Mouse (Mus musculus) neural tube, embryonic 11.5 days (tissue): ENCODE measurements at regions not wholly inside any gene's neighbourhood (a gene's known extent, or its start where the extent isn't known, plus 50 kb on each side); places are given as distances from the start of the nearest gene placed in this dataset.
A peak's percentile ranks its signal among the peaks of the same experiment; 100 is the strongest.

ENCODE experiments used
- ATAC-seq: fragments of 200-750 bp; cut with Nextera tagmentation; 2 replicates; pipeline ENCODE4 v1.8.0; 2017; ENCODE audit warnings: moderate number of reproducible peaks, mild to moderate bottlenecking, moderate TSS enrichment, moderate library complexity; ENCODE audit not compliant: insufficient read depth, low FRiP score, low TSS enrichment
- DNase-seq: peaks from one replicate; pipeline ENCODE4 v3.0.0-alpha.2; 2015; ENCODE audit warnings: low spot score
- H3K27ac ChIP-seq: fragments of 300-500 bp; sonication (generic); 2 replicates; pipeline ENCODE4 v1.5.1; 2014; ENCODE audit warnings: low read depth, mild to moderate bottlenecking, low read length
- H3K27me3 ChIP-seq: fragments of 300-500 bp; sonication (generic); 2 replicates; pipeline ENCODE4 v1.6.1; 2014; ENCODE audit warnings: mild to moderate bottlenecking, low read length, mixed read lengths; ENCODE audit not compliant: control insufficient read depth, insufficient read depth
- H3K36me3 ChIP-seq: fragments of 300-500 bp; sonication (generic); 2 replicates; pipeline ENCODE4 v1.6.1; 2014; ENCODE audit warnings: mild to moderate bottlenecking, low read length, moderate library complexity, mixed read lengths; ENCODE audit not compliant: control insufficient read depth, insufficient read depth
- H3K4me1 ChIP-seq: fragments of 300-500 bp; sonication (generic); 2 replicates; pipeline ENCODE4 v1.6.1; 2014; ENCODE audit warnings: low read length, mixed read lengths; ENCODE audit not compliant: control insufficient read depth, insufficient read depth
- H3K4me2 ChIP-seq: fragments of 300-500 bp; sonication (generic); 2 replicates; pipeline ENCODE4 v1.6.1; 2014; ENCODE audit warnings: low read depth, mild to moderate bottlenecking, moderate library complexity
- H3K4me3 ChIP-seq: fragments of 300-500 bp; sonication (generic); 2 replicates; pipeline ENCODE4 v1.5.1; 2014; ENCODE audit warnings: low read depth, low read length
- H3K9ac ChIP-seq: fragments of 300-500 bp; sonication (generic); 2 replicates; pipeline ENCODE4 v1.6.1; 2014; ENCODE audit warnings: mild to moderate bottlenecking, low read length
- H3K9me3 ChIP-seq: fragments of 300-500 bp; sonication (generic); 2 replicates; pipeline ENCODE4 v1.6.1; 2016; ENCODE audit warnings: low read length; ENCODE audit not compliant: control insufficient read depth
- WGBS: fragments of 180-500 bp; shearing (Covaris S2); extraction: QIAGEN DNeasy Blood & Tissue Kit; methylation state at CpG from one replicate; pipeline ENCODE4 v1.1.7; 2014; 5-methylcytosine and 5-hydroxymethylcytosine counted together

GRCm38 (mm10) chr2:171633355-171634097 lies 409.7 kb downstream of the Cbln4 start:
- H3K9me3 ChIP-seq, result no peaks in the 10 kb centered on the region
- H3K4me1 ChIP-seq, result no peaks in the 10 kb centered on the region
- no peak overlapping the region for H3K4me3 ChIP-seq
- ATAC-seq (no peak), DNase-seq (no peak)
- H3K27ac ChIP-seq, result no peak overlapping the region
- H3K4me2 ChIP-seq, result no peak overlapping the region
- H3K9ac ChIP-seq, result no peak overlapping the region
- no peaks in the 10 kb centered on the region for H3K27me3 ChIP-seq
- WGBS, result 15% methylated on average over 15 of the region's 15 CpGs
- H3K36me3 ChIP-seq, result no peaks in the 10 kb centered on the region

GRCm38 (mm10) chr2:171630101-171630715 lies 413.1 kb downstream of the Cbln4 start:
- H3K4me2 ChIP-seq, result no peak overlapping the region
- no peaks in the 10 kb centered on the region for H3K27me3 ChIP-seq
- WGBS, result 85% methylated on average over 9 of the region's 9 CpGs
- no peak overlapping the region for H3K27ac ChIP-seq
- no peaks in the 10 kb centered on the region for H3K9me3 ChIP-seq
- no peak for ATAC-seq
- H3K36me3 ChIP-seq, result no peaks in the 10 kb centered on the region
- no peak overlapping the region for H3K9ac ChIP-seq
- no peak for DNase-seq
- H3K4me1 ChIP-seq, result no peaks in the 10 kb centered on the region
- no peak overlapping the region for H3K4me3 ChIP-seq

- Histone ChIP-seq H3K4me3 (no peak overlapping the region), H3K4me2 (no peak overlapping the region), H3K9ac (no peak overlapping the region), H3K27me3 (no peaks in the 10 kb centered on the region), H3K9me3 (no peaks in the 10 kb centered on the region), H3K4me1 (no peaks in the 10 kb centered on the region), H3K36me3 (no peaks in the 10 kb centered on the region), H3K27ac (no peak overlapping the region)
- ATAC-seq, result no peak
- no peak for DNase-seq
- WGBS, result 94% methylated on average over 10 of the region's 10 CpGs
These were observed 414.9 kb downstream of the Cbln4 start for GRCm38 (mm10) chr2:171628182-171628850.

GRCm38 (mm10) chr2:171620668-171621067 lies 422.6 kb downstream of the Cbln4 start:
- Histone ChIP-seq H3K36me3 (no peaks in the 10 kb centered on the region), H3K9ac (no peak overlapping the region), H3K4me3 (no peak overlapping the region), H3K27ac (no peak overlapping the region), H3K4me2 (no peak overlapping the region), H3K27me3 (no peaks in the 10 kb centered on the region), H3K9me3 (no peaks in the 10 kb centered on the region), H3K4me1 (no peaks in the 10 kb centered on the region)
- WGBS, result 69% methylated on average over 5 of the region's 5 CpGs
- ATAC-seq (peak; percentile 48; the same call in 1 of the 2 replicates), DNase-seq (no peak)

GRCm38 (mm10) chr2:171620253-171620652 lies 423.0 kb downstream of the Cbln4 start:
- ATAC-seq (peak; percentile 27; the same call in 1 of the 2 replicates), DNase-seq (peak; percentile 38)
- Histone ChIP-seq H3K27ac (no peak overlapping the region), H3K4me2 (no peak overlapping the region), H3K9ac (no peak overlapping the region), H3K27me3 (no peaks in the 10 kb centered on the region), H3K4me3 (no peak overlapping the region), H3K36me3 (no peaks in the 10 kb centered on the region), H3K9me3 (no peaks in the 10 kb centered on the region), H3K4me1 (no peaks in the 10 kb centered on the region)
- WGBS, result 82% methylated on average over 2 of the region's 2 CpGs

GRCm38 (mm10) chr2:171618771-171619170 lies 424.5 kb downstream of the Cbln4 start:
- Histone ChIP-seq H3K27ac (no peak overlapping the region), H3K9me3 (no peaks in the 10 kb centered on the region), H3K9ac (no peak overlapping the region), H3K36me3 (no peaks in the 10 kb centered on the region), H3K4me1 (no peaks in the 10 kb centered on the region), H3K4me2 (no peak overlapping the region), H3K27me3 (no peaks in the 10 kb centered on the region), H3K4me3 (no peak overlapping the region)
- WGBS, result 90% methylated on average over 4 of the region's 4 CpGs
- DNase-seq, result no peak
- no peak for ATAC-seq

GRCm38 (mm10) chr2:171618333-171618732 lies 424.9 kb downstream of the Cbln4 start:
- Histone ChIP-seq H3K9ac (no peak overlapping the region), H3K27ac (no peak overlapping the region), H3K4me2 (no peak overlapping the region), H3K4me1 (no peaks in the 10 kb centered on the region), H3K9me3 (no peaks in the 10 kb centered on the region), H3K4me3 (no peak overlapping the region), H3K27me3 (no peaks in the 10 kb centered on the region), H3K36me3 (no peaks in the 10 kb centered on the region)
- ATAC-seq (no peak), DNase-seq (no peak)
- 76% methylated on average over 9 of the region's 9 CpGs for WGBS

GRCm38 (mm10) chr2:171615462-171615861 lies 427.8 kb downstream of the Cbln4 start:
- Histone ChIP-seq H3K4me2 (no peak overlapping the region), H3K4me1 (no peaks in the 10 kb centered on the region)
- 73% methylated on average over 2 of the region's 2 CpGs for WGBS

More at GRCm38 (mm10) chr2:171615462-171615861, 427.8 kb downstream of the Cbln4 start:
- no peaks in the 10 kb centered on the region for H3K36me3 ChIP-seq
- no peak for DNase-seq
- H3K9ac ChIP-seq, result no peak overlapping the region
- no peaks in the 10 kb centered on the region for H3K9me3 ChIP-seq
- ATAC-seq, result no peak
- no peak overlapping the region for H3K27ac ChIP-seq
- H3K4me3 ChIP-seq, result no peak overlapping the region
- H3K27me3 ChIP-seq, result no peaks in the 10 kb centered on the region
